Mouse (Mus musculus) kidney, postnatal 0 days (tissue): ENCODE results near the gene Gm8267. TPM values are rescaled to one million over a fixed set of nuclear protein-coding genes. Genes with fewer than 3 reads are reported as not detected.
"Not testable (repeated sequence)": the region's sequence is repeated elsewhere in the genome, so short reads cannot be mapped to it uniquely, and the experiment has no call there.

Experiments
- ATAC-seq: fragments of 200-750 bp; cut with Nextera tagmentation; replicated peaks from 2 replicates; pipeline ENCODE4 v1.8.0; 2017; ENCODE audit warnings: low read depth, moderate number of reproducible peaks, moderate TSS enrichment, moderate library complexity; ENCODE audit not compliant: low FRiP score
- DNase-seq: peaks from one replicate; pipeline ENCODE4 v3.0.0-alpha.2; 2016; ENCODE audit warnings: low spot score
- H3K27ac ChIP-seq: fragments of 300-500 bp; sonication (generic); 2 replicates; pipeline ENCODE4 v1.5.1; 2014; ENCODE audit warnings: mild to moderate bottlenecking
- H3K27me3 ChIP-seq: fragments of 300-500 bp; sonication (generic); 2 replicates; pipeline ENCODE4 v1.6.1; 2014; ENCODE audit warnings: low read length, mixed read lengths; ENCODE audit not compliant: insufficient read depth
- H3K36me3 ChIP-seq: fragments of 300-500 bp; sonication (generic); 2 replicates; pipeline ENCODE4 v1.6.1; 2014; ENCODE audit warnings: low read length, mixed read lengths; ENCODE audit not compliant: insufficient read depth
- H3K4me1 ChIP-seq: fragments of 300-500 bp; sonication (generic); replicated peaks from 2 replicates; pipeline ENCODE4 v1.6.1; 2014; ENCODE audit warnings: antibody characterized with exemption, low read length, mixed read lengths; ENCODE audit not compliant: insufficient read depth
- H3K4me2 ChIP-seq: fragments of 300-500 bp; sonication (generic); 2 replicates; pipeline ENCODE4 v1.6.1; 2014; ENCODE audit warnings: mild to moderate bottlenecking, low read length, moderate library complexity, mixed read lengths
- H3K4me3 ChIP-seq: fragments of 300-500 bp; sonication (generic); replicated peaks from 2 replicates; pipeline ENCODE4 v1.5.1; 2014; ENCODE audit warnings: low read depth, low read length
- H3K9ac ChIP-seq: fragments of 300-500 bp; sonication (generic); 2 replicates; pipeline ENCODE4 v1.6.1; 2014; ENCODE audit warnings: low read depth, low read length
- H3K9me3 ChIP-seq: fragments of 300-500 bp; sonication (generic); replicated peaks from 2 replicates; pipeline ENCODE4 v1.6.1; 2016; ENCODE audit warnings: low read length, inconsistent platforms, mixed read lengths
- CTCF ChIP-seq: IDR thresholded peaks from 2 replicates; pipeline ENCODE4 v1.5.1; 2016; ENCODE audit warnings: antibody characterized with exemption, low read depth, mild to moderate bottlenecking, moderate library complexity
- WGBS: fragments of 180-500 bp; shearing (Covaris S2); extraction: QIAGEN DNeasy Blood & Tissue Kit; methylation state at CpG from one replicate; pipeline ENCODE4 v1.1.7; 2014; 5-methylcytosine and 5-hydroxymethylcytosine counted together
- polyA plus RNA-seq: library from polyadenylated mRNA; unstranded; fragments of >200 nt; fragmentation: Nextera tagmentation; extraction: Ambion mirVana; gene quantifications from 2 replicates; pipeline ENCODE4 v1.2.1, GENCODE M21; 2015

Gm8267 gene
- not detected in 2 replicates for polyA plus RNA-seq

GRCm38 (mm10) chr14:44750240-44750639 is at the start of gene Gm8267:
TSS of gene Gm8267 (minus strand) at chr14:44750340.
- WGBS, result 84% methylated on average over 3 of the region's 3 CpGs
- no peak for ATAC-seq
- no peak for DNase-seq

GRCm38 (mm10) chr14:44789537-44790382 is 39.6 kb upstream of the Gm8267 start:
- H3K9ac ChIP-seq, H3K27ac ChIP-seq, H3K9me3 ChIP-seq, DNase-seq, H3K4me1 ChIP-seq, H3K36me3 ChIP-seq, H3K27me3 ChIP-seq, H3K4me3 ChIP-seq, H3K4me2 ChIP-seq: not testable (repeated sequence)
- ATAC-seq, result peak; percentile 68; the same call in 1 of the 2 replicates
- 64% methylated on average over 2 of the region's 2 CpGs for WGBS

More at GRCm38 (mm10) chr14:44750240-44750639, at the start of gene Gm8267:
- no peak for TF ChIP-seq CTCF
- Histone ChIP-seq H3K4me3 (no peak within 1 kb of the TSS), H3K27ac (no peak within 1 kb of the TSS), H3K9ac (no peak within 1 kb of the TSS), H3K36me3 (no peaks in the 10 kb centered on the region), H3K4me2 (no peak within 1 kb of the TSS), H3K9me3 (no peaks in the 10 kb centered on the region), H3K4me1 (no peaks in the 10 kb centered on the region), H3K27me3 (no peaks in the 10 kb centered on the region)

DNA sequence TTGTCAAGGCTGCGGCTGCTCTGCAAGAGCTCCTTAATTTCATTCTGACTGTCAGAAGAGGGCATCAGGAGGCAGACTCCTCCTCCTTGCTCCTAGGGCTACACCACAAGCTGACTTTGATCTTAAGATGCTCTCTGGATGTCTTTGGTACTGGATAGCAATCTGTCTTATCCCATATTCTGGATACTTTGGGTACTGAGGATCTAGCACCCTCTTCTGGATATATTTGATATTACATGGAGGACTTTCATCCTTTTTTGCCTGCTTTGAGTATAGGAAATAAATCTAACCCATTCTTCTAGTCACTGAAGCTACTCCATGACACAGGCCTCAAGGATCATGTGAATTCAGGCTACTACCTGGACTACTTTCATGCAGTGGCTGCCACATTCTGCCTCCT is 7.4 kb downstream of the Gm8267 start:
- not testable (repeated sequence) for H3K27me3 ChIP-seq, DNase-seq, H3K9ac ChIP-seq, H3K9me3 ChIP-seq, H3K36me3 ChIP-seq, H3K4me2 ChIP-seq, H3K27ac ChIP-seq, H3K4me1 ChIP-seq, H3K4me3 ChIP-seq, ATAC-seq
- 79% methylated on average over 1 of the region's 1 CpGs for WGBS
- peak; percentile 39 for TF ChIP-seq CTCF

GRCm38 (mm10) chr14:44730711-44731110 is 19.4 kb downstream of the Gm8267 start:
- not testable (repeated sequence) for H3K27me3 ChIP-seq, H3K4me2 ChIP-seq, H3K4me3 ChIP-seq, H3K4me1 ChIP-seq, H3K9ac ChIP-seq, H3K27ac ChIP-seq, H3K9me3 ChIP-seq, DNase-seq, ATAC-seq, H3K36me3 ChIP-seq

DNA sequence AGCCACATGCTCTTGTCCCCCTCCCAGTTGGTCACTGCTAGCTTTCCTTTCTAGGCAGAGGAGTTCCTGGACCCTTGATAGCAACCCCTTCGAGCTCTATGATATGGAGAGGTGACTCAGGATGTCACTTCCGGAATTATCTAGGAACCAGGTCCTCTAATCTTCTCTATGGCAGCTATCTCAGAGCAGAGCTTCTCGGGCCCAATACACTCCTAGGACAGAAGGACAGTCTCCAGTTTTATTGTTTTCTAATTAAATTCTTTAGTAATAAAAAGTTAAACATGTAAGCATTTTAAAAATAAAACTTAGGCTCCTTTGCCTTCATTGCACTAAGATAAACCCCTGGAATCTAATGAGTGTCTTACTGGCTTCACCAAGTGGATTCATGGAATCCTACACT is 43.8 kb downstream of the Gm8267 start, which contains the start of gene Gm8257:
Gene Gm8257, minus strand, starts transcription at position 101 of the 400 bp plus-strand sequence.
- ATAC-seq, H3K9ac ChIP-seq, H3K4me2 ChIP-seq, H3K27me3 ChIP-seq, H3K36me3 ChIP-seq, DNase-seq, H3K4me1 ChIP-seq, H3K9me3 ChIP-seq, H3K4me3 ChIP-seq, H3K27ac ChIP-seq: not testable (repeated sequence)
- 75% methylated on average over 3 of the region's 3 CpGs for WGBS

Other genes with a start within 250 kb of the Gm8267 start
- gene Gm17093, start 232.1 kb downstream of the Gm8267 start, polyA plus RNA-seq, result not detected in 2 replicates
- gene Gm8247, start 167.2 kb downstream of the Gm8267 start, polyA plus RNA-seq, result not detected in 2 replicates
- gene Gm5624, start 122.4 kb downstream of the Gm8267 start, polyA plus RNA-seq, result not detected in 2 replicates
- gene Gm8257, start 43.9 kb downstream of the Gm8267 start, polyA plus RNA-seq, result not detected in 2 replicates
- gene Ptgdr, start 109.0 kb upstream of the Gm8267 start, polyA plus RNA-seq, result not detected in 2 replicates
- 1.1 and 1.2 TPM in 2 replicates for gene Ptger2, start 237.9 kb upstream of the Gm8267 start, polyA plus RNA-seq